Mouse (Mus musculus) forebrain, embryonic 16.5 days (tissue): ENCODE measurements around the gene Itih1. TPM values are rescaled to one million over a fixed set of nuclear protein-coding genes. Genes with fewer than 3 reads are reported as not detected.

ENCODE experiments used
- ATAC-seq: fragments of 200-750 bp; cut with Nextera tagmentation; 2 replicates; pipeline ENCODE4 v1.8.0; 2017; ENCODE audit warnings: mild to moderate bottlenecking, moderate library complexity
- H3K27ac ChIP-seq: fragments of 300-500 bp; sonication (generic); 2 replicates; pipeline ENCODE4 v1.5.1; 2014; ENCODE audit warnings: low read length, control low read depth
- H3K27me3 ChIP-seq: fragments of 300-500 bp; sonication (generic); replicated peaks from 2 replicates; pipeline ENCODE4 v1.6.1; 2014; ENCODE audit warnings: low read length; ENCODE audit not compliant: control insufficient read depth, insufficient read depth
- H3K36me3 ChIP-seq: fragments of 300-500 bp; sonication (generic); 2 replicates; pipeline ENCODE4 v1.6.1; 2014; ENCODE audit not compliant: control insufficient read depth, insufficient read depth
- H3K4me1 ChIP-seq: fragments of 300-500 bp; sonication (generic); replicated peaks from 2 replicates; pipeline ENCODE4 v1.6.1; 2014; ENCODE audit warnings: low read length; ENCODE audit not compliant: control insufficient read depth, insufficient read depth
- H3K4me2 ChIP-seq: fragments of 300-500 bp; sonication (generic); 2 replicates; pipeline ENCODE4 v1.6.1; 2014; ENCODE audit warnings: mild to moderate bottlenecking, low read length, control low read depth
- H3K4me3 ChIP-seq: fragments of 300-500 bp; sonication (generic); replicated peaks from 2 replicates; pipeline ENCODE4 v1.5.1; 2014; ENCODE audit warnings: mild to moderate bottlenecking, low read length, control low read depth
- H3K9ac ChIP-seq: fragments of 300-500 bp; sonication (generic); replicated peaks from 2 replicates; pipeline ENCODE4 v1.6.1; 2014; ENCODE audit warnings: low read depth, low read length, control low read depth
- H3K9me3 ChIP-seq: fragments of 300-500 bp; sonication (generic); 2 replicates; pipeline ENCODE4 v1.6.1; 2016; ENCODE audit warnings: low read length; ENCODE audit not compliant: control insufficient read depth
- WGBS: fragments of 180-500 bp; shearing (Covaris S2); extraction: QIAGEN DNeasy Blood & Tissue Kit; methylation state at CpG from one replicate; pipeline ENCODE4 v1.1.7; 2014; 5-methylcytosine and 5-hydroxymethylcytosine counted together
- polyA plus RNA-seq: library from polyadenylated mRNA; unstranded; fragments of >200 nt; fragmentation: Nextera tagmentation; extraction: Ambion mirVana; gene quantifications from 2 replicates; pipeline ENCODE4 v1.2.1, GENCODE M21; 2015

The Itih1 gene
- polyA plus RNA-seq, 1 experiment from 2014 or later = not detected

GRCm38 (mm10) chr14:30912641-30913040, 30.4 kb downstream of the Itih1 start:
- H3K9ac ChIP-seq = no peak overlapping the region
- no peaks in the 10 kb centered on the region for H3K9me3 ChIP-seq
- 78% methylated on average over 8 of the region's 8 CpGs for WGBS
- H3K4me1 ChIP-seq = no peaks in the 10 kb centered on the region
- H3K27ac ChIP-seq = no peak overlapping the region
- no peak overlapping the region for H3K4me2 ChIP-seq
- ATAC-seq = no peak
- no peak overlapping the region for H3K4me3 ChIP-seq
- H3K27me3 ChIP-seq = no peaks in the 10 kb centered on the region
- H3K36me3 ChIP-seq = no peaks in the 10 kb centered on the region

- Histone ChIP-seq H3K27ac (no peak overlapping the region), H3K4me1 (no peaks in the 10 kb centered on the region), H3K9me3 (no peaks in the 10 kb centered on the region), H3K36me3 (no peaks in the 10 kb centered on the region), H3K4me2 (no peak overlapping the region), H3K9ac (no peak overlapping the region), H3K4me3 (no peak overlapping the region), H3K27me3 (no peaks in the 10 kb centered on the region)
- no peak for ATAC-seq
- WGBS = 91% methylated on average over 8 of the region's 8 CpGs
These were observed 31.9 kb downstream of the Itih1 start for GRCm38 (mm10) chr14:30911141-30911540.

DNA sequence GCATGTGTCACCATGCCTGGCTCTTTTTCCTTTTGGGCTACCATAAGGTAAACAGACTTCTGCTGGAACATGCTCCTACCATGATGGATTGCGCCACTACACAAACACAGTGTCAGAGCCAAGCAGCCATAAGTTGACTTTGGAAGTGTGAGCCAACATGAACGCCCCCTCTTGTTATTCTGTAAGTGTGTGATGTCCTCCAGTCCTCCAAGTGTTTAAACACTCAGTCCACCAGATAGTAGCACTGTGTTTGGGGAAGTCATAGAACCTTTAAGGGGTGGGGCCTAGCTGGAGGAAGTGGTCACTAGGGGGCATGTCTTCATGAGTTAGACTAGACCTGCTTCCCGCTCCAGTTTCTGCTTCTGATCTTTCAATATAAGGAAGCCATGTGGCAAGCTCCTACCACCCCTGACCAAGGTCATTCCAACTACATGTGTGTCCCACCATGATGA, 35.2 kb downstream of the Itih1 start:
- WGBS = 79% methylated on average over 3 of the region's 3 CpGs
- H3K4me1 ChIP-seq = no peaks in the 10 kb centered on the region
- no peak for ATAC-seq
- no peaks in the 10 kb centered on the region for H3K27me3 ChIP-seq
- H3K36me3 ChIP-seq = no peaks in the 10 kb centered on the region
- no peak overlapping the region for H3K27ac ChIP-seq
- no peak overlapping the region for H3K4me3 ChIP-seq
- no peak overlapping the region for H3K4me2 ChIP-seq
- H3K9ac ChIP-seq = no peak overlapping the region
- H3K9me3 ChIP-seq = no peaks in the 10 kb centered on the region

- 93% methylated on average over 6 of the region's 6 CpGs for WGBS
- ATAC-seq = no peak
These were observed 37.1 kb downstream of the Itih1 start for GRCm38 (mm10) chr14:30906001-30906400.

DNA sequence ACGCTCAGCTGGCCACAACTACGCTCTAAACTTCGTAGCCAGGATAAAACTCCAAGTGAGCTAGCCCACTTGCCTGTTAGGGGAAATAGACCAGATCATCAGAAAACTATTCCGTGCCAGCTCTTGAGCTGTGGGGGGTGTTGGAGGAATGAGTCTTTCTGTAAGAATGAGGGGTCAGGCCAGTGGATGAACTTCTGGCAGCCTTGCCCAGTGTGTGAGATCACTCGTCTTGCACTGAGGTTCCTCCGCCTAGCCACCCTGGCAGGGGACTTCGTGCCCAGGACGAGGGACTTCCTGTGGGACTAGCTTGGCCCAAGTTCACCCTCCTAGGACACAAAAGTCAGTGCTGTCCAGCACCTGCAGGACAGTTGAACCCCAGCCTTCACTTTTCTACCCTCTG, 38.8 kb downstream of the Itih1 start:
- no peak for ATAC-seq
- Histone ChIP-seq H3K27ac (no peak overlapping the region), H3K27me3 (no peaks in the 10 kb centered on the region), H3K4me2 (no peak overlapping the region), H3K9me3 (no peaks in the 10 kb centered on the region), H3K36me3 (no peaks in the 10 kb centered on the region), H3K4me1 (no peaks in the 10 kb centered on the region), H3K4me3 (no peak overlapping the region), H3K9ac (no peak overlapping the region)
- 79% methylated on average over 8 of the region's 8 CpGs for WGBS

More at GRCm38 (mm10) chr14:30906001-30906400, 37.1 kb downstream of the Itih1 start:
- Histone ChIP-seq H3K9me3 (no peaks in the 10 kb centered on the region), H3K4me3 (no peak overlapping the region), H3K36me3 (no peaks in the 10 kb centered on the region), H3K27ac (no peak overlapping the region), H3K4me1 (no peaks in the 10 kb centered on the region), H3K4me2 (no peak overlapping the region), H3K9ac (no peak overlapping the region), H3K27me3 (no peaks in the 10 kb centered on the region)

DNA sequence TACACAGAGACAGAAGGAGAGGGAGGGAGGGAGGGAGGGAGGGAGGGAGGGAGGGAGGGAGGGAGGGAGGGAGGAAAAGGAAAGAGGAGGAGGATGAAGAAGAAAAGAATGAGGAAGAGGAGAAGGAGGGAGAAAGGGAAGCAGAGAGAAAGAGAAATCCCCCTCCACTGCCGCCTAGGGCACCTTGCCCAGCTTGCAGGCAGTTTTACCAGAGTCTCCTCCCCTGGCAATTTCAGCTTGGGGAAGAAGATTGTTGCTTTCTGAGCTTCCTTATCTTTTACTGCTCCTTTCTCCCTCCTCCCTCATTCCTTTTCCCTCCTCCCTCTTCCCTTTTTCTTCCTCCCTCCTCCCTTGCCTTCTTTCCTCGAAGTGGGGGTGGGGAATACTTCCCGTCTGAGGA, 40.1 kb downstream of the Itih1 start:
- no peak for ATAC-seq
- WGBS = 81% methylated on average over 3 of the region's 3 CpGs
- Histone ChIP-seq H3K27me3 (no peaks in the 10 kb centered on the region), H3K36me3 (no peaks in the 10 kb centered on the region), H3K4me2 (no peak overlapping the region), H3K9ac (no peak overlapping the region), H3K9me3 (no peaks in the 10 kb centered on the region), H3K4me1 (no peaks in the 10 kb centered on the region), H3K4me3 (no peak overlapping the region), H3K27ac (no peak overlapping the region)

GRCm38 (mm10) chr14:30902628-30903027, 40.5 kb downstream of the Itih1 start:
- H3K4me3 ChIP-seq = no peak overlapping the region
- no peak for ATAC-seq
- no peak overlapping the region for H3K4me2 ChIP-seq
- WGBS = 92% methylated on average over 5 of the region's 5 CpGs
- H3K4me1 ChIP-seq = no peaks in the 10 kb centered on the region
- H3K27me3 ChIP-seq = no peaks in the 10 kb centered on the region
- no peaks in the 10 kb centered on the region for H3K36me3 ChIP-seq
- H3K9me3 ChIP-seq = no peaks in the 10 kb centered on the region
- no peak overlapping the region for H3K9ac ChIP-seq
- H3K27ac ChIP-seq = no peak overlapping the region

- no peaks in the 10 kb centered on the region for H3K4me1 ChIP-seq
- H3K4me2 ChIP-seq = no peak overlapping the region
- WGBS = 17% methylated on average over 3 of the region's 3 CpGs
- no peak for ATAC-seq
- H3K36me3 ChIP-seq = no peaks in the 10 kb centered on the region
- H3K4me3 ChIP-seq = no peak overlapping the region
- H3K27me3 ChIP-seq = no peaks in the 10 kb centered on the region
- no peak overlapping the region for H3K9ac ChIP-seq
- H3K27ac ChIP-seq = no peak overlapping the region
- no peaks in the 10 kb centered on the region for H3K9me3 ChIP-seq
These were observed 43.1 kb downstream of the Itih1 start for GRCm38 (mm10) chr14:30899972-30900371.

- no peak for ATAC-seq
- no peak overlapping the region for H3K4me2 ChIP-seq
- H3K4me3 ChIP-seq = no peak overlapping the region
- no peaks in the 10 kb centered on the region for H3K4me1 ChIP-seq
- no peak overlapping the region for H3K9ac ChIP-seq
- WGBS = 16% methylated on average over 9 of the region's 9 CpGs
- H3K36me3 ChIP-seq = no peaks in the 10 kb centered on the region
- H3K27me3 ChIP-seq = no peaks in the 10 kb centered on the region
- H3K9me3 ChIP-seq = no peaks in the 10 kb centered on the region
- no peak overlapping the region for H3K27ac ChIP-seq
These were observed 54.8 kb downstream of the Itih1 start for GRCm38 (mm10) chr14:30888271-30888732.

DNA sequence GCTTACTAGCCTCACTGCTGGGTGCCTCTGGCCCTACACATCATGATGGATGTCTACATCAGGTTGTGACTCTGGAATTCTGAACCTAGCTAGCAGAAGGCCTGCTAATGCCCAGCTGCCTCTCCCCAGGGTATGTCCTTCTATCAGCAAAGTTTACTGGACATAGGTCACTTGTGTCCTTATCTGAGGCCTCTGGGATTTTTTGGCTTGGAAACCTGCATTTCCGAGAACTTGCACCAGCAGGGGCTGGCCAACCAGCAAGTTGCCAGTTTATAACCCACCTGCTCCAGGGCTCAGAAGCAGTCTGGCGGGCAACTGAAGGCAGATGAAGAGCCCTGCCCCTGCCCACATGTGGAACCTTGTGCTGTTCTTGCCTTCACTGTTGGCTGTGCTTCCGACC, 56.9 kb downstream of the Itih1 start, which contains the start of gene Itih4:
TSS of gene Itih4 (plus strand) at position 273 of the 400 bp plus-strand sequence.
- H3K27ac ChIP-seq = no peak within 1 kb of the TSS
- H3K9ac ChIP-seq = no peak within 1 kb of the TSS
- no peaks in the 10 kb centered on the region for H3K9me3 ChIP-seq
- H3K27me3 ChIP-seq = no peaks in the 10 kb centered on the region
- no peak for ATAC-seq
- no peaks in the 10 kb centered on the region for H3K4me1 ChIP-seq
- WGBS = 93% methylated on average over 3 of the region's 3 CpGs
- H3K36me3 ChIP-seq = no peaks in the 10 kb centered on the region
- H3K4me2 ChIP-seq = no peak within 1 kb of the TSS
- H3K4me3 ChIP-seq = no peak within 1 kb of the TSS
